Mouse (Mus musculus) monocyte, adult 2 months (primary cell): ENCODE data around the gene Ate1.
A peak's percentile ranks its signal among the peaks of the same experiment; 100 is the strongest.
"Not testable (repeated sequence)": the region's sequence is repeated elsewhere in the genome, so short reads cannot be mapped to it uniquely, and the experiment has no call there.

Experiments
- DNase-seq, 2 experiments: peaks; one replicate each; pipeline ENCODE4 v3.0.0; 2022; ENCODE audit warnings: low spot score in 2 of 2, low read depth in 1 of 2

Gene Ate1

DNA sequence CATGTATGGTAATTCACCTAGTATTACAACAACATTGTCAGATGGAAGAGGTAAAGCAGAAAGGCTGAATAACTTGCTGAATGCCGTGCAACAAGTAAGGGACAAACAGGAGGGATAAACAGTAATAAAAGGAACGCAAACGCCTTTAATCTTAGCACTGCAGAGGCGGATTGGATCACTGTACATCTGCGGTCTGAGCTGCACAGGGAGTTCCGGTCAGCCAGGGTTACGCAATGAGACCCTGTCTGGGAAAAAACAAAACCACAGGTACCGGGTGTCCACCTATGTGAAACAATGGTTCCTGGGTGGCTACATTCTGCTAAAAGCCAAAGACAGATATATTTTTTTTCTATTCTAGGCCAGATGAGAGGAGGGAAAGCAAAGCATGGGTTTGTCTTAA lies 3.3 kb upstream of the Ate1 start:
- DNase-seq: no peak

DNA sequence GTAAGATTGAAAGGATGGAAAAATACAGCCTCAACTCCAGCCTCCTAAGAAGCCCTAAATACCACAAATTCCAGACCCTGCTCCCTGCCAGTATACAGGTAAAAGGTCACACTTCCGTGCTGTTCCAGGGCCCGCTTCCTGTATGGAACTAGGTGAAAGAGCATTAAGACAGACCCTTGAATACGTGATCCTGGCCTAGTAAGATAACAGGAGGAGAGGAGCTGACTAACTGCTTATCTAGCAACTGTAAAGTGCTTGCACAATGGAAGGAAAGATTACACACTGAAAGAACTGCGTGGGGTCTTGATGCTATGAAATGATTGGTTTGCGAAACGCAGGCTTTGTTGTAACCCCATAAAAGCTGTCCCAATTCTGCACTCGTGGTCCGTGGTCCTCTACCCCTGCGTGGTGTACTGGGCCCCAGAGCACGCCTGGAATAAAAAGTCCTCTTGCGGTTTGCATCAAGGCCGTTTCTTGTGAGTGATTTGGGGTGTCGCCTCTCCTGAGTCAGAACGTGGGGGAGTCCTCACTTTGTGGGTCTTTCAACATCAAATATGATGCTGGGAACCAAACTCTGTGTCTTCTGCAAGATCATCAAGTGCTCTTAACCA lies 748 bp upstream of the Ate1 start:
- DNase-seq: no peak

DNA sequence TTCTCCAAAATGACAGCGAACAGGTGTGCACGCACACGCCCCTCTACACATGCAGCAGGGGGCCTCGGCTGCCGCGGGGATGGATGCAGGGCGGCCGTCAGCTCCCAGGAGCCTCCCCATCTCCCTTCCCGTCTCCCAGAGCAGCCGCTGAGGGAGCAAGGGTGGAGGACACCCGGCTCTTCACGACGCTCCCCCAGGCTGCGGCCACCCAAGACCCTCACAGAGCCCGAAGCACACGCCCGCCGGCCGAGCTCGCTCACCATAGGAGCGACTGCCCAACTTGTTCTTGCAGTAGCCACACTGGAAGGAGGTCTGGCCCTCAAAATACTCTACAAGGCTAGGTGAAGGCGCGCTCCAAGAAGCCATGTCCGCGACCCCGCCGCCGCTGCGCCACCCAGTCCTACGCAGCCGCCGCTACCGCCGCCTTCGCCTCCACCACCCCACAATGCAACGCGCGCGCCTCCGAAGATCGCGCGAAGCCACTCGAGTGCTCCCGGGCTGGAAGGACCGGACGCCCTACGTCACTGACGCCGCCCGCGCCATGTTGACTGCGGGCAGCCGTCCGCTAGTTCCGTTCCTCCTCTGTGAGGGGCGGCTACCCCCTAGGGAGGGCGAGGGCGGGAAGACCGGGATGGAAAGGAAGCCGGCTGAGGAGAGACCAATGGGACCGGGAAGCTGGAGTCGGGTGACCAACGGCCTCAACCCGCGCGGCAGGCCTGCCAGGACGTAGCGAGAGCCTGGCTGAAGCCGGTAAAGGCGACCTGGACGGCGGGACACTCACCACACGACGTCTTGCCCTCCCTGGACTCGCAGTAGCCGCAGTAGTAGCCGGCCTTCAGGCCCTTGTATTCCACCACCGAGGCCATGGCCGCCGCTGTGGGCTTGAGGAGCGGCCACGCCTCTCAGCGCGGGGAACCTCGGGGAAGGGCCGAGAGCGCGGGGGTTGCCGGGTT lies 797 bp downstream of the Ate1 start:
- DNase-seq: peak; percentile 79 to 87

DNA sequence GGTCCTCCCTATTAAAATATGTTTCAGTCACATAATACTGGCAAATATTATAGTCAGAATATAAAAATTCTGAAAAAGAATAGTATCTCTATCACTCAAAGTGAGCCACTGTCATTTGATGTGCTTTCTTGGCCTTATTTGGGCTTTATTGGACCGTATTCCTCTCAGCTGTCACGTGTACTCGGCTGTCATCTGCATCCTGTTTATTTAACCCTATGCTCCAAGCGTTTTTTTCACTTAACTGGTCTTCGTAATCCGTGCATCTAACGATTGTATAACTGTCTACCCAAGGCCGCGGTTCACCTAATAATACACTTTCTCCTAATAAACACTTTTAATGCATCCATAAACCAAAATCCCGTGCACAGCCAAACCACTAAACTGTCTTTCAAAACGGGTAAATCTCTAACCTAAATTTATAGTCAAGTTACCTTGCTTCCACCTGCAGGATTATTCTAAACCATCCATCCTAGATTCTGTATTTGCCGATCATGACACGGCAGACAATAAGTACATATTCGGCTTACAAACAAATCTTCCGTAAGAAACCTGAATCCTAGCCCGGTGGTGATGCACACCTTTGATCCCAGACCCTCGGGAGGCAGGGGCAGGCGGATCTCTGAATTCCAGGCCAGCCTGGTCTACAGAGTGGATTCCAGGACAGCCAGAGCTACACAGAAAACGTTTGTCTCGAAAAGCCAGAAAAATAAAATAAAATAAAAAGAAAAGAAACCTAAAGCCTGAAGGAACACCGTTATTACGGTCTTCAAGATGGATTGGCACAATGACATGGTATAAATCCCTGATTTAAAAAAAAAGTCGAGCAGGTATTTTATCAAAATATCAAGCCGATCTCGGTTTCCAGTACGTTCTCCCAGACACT lies 1.7 kb downstream of the Ate1 start:
- DNase-seq: no peak

DNA sequence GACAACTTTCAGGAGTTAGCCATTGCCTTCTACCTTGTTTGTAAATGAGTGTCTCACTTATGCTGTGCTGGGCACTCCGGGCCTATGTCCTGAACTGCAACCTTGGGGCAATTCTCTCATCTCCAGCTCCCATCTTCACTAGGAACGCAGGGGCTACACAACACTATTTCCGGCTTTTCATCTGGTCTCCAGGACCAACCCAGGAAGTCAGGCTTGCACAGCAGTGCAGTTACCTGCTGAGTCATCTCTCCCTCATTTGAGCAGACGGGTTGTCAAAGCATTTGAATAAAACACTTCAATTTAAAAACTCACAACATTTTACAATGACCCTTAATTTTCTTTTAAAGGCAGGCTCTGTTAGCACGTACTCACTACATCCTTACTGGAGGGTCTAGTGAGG lies 9.9 kb downstream of the Ate1 start:
- no peak for DNase-seq

DNA sequence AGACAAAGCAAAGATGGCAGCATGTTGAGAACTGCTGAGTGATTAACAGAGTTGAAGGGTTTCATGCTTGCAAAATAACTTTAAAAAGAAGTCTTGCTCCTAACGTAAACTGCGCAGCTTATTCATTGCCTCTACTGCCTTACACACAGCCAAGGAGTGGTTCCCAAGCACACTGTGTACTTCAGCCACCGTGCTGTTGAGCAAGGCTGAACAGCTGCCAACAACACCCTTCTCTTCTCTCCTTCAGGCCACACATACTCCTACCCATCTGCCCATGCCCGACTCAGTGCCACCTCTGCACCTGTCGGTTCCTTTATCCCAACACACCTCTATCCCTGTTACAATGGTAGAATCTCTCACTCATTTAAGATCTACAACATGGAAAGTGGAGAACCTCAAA lies 17.2 kb downstream of the Ate1 start:
- no peak for DNase-seq

DNA sequence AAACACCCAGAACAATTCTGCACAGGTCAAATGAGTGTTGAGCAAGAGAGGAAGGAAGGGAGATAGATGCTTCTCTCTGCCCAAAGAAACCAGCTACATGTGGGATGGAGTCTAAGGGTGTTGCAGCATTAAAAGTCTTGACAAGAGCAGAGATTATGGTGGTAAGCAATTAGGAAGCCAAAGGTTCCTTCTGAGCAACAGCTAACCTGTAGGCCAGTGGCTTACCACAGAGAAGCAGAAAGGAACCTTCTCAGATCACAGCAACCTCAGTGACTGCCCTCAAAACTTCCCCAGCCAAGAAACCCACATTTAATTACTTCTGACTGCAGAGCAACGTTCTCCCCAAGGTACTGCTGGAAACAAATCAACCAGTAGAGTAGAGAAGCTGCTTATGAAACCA lies 18.7 kb downstream of the Ate1 start:
- no peak for DNase-seq

DNA sequence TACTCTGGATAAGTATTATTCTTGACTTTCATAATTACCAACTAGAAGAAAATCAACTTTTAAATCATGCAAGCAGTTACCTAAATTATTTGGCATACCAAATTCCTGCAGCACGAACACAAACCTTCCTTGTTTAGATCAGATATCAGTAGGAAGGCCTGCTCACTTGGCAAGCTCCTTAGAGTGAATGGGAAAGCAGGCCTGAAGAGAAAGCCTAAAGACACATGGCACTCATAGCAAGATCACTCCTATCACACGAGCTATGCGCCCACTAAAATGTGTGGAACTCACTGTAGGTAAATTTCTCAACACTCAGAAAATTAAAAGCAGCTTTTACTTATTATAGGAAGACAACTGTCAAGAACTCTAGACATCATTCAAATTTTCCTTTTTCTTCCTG lies 26.8 kb downstream of the Ate1 start:
- DNase-seq: no peak

DNA sequence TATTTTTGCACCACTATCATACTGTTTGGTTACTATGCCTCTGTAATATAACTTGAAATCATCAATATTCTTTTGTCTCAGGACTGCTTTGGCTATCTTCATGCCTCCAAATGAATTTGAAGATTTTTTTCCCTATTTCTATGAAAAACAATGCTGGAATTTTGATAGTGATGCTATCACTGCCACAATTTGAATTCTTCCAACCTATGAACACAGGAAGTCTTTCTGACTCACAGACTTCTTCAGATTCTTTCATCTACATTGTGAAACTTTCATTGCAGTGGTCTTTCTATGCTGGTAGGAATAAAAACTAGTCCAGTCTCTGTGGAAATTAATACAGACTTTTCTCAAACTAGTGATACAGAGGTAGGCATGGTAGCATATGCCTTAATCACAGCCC lies 28.1 kb downstream of the Ate1 start:
- no peak for DNase-seq

DNA sequence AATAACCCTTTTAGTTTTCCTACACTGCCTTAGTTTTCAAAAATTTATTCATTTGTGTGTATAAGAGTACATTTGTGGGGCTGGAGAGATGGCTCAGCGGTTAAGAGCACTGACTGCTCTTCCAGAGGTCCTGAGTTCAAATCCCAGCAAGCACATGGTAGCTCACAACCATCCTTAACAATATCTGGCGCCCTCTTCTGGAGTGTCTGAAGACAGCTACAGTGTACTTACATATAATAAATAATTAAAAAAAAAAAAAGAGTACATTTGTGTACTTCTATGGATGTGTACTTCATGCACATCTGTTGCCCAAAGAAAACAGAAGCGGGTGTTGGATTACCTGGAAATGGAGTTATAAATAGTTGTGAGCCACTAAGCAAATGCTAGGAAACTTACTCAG lies 41.2 kb downstream of the Ate1 start:
- DNase-seq: not testable (repeated sequence)

DNA sequence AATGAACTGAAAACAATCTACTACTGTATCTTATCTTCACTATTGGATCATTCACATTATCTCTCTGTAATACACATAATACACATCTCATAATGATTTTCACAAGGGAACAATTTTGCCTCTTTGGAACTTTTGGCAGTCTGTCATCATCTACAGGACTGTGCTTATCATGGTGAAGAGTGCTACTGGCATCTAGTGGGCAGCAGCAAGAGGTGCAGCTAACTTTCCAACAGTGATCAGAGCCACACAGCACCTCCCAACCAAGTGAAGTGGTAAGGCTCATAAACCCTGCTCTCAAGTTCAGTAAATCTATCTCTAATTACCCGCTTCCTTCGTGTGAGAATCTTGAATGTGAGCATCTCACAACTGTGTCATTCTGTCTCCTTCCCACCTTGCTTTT lies 44.2 kb downstream of the Ate1 start:
- no peak for DNase-seq

DNA sequence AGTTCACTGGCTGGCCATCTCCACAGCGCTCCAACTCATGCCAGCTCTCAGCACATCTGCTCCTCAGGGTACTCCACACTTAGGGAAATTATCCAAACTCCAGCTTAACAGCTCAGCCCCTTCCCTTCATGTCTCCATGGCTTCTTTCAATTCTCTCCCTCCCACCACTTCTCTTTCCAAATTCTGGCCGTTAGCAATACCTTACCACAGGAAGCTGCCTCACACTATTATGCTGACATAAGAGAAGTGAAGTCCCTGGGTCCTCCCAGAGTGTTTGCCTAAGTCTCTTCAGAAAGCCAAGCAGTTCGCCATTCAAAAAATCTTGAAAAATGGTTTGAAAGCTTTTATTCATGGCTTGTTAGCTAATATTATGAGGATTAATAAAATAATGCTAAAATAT lies 46.3 kb downstream of the Ate1 start:
- no peak for DNase-seq

DNA sequence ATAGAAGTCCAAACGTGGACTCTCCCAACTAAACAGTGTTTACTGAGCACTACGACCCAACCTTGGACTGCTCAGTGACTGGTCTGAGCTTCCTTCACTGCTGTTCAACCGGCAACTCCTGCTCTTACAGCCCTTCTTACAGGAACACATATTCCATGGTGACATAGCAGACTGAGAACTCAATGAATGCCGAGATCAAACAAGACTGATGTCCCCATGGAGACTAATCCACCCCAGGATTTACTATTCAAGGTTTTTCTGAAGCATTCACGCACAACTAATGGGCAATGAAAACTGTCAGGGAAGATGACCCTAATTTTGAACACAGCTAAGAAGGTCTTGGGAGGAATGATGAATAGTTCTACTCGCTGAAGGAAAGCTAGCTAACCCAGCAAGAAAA lies 47.5 kb downstream of the Ate1 start:
- no peak for DNase-seq

DNA sequence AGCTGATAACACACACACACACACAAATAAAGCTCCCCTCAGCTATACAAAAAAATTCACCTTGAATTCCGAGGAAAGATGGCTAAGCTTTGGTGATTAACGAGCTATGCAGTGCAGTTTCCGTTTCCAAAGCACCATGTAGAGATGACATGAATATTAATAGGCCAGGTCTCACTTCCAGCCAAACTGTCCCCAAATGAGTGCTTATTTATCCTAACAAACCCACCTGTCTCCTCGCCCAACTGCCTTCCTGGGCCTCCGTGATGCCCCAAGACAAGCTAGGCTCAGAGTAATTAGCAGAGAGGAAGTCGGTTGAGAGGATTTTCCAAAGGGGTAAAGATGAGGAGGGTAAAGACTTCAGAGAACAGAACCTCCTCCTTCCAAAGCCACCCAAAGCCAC lies 49.1 kb downstream of the Ate1 start:
- no peak for DNase-seq

DNA sequence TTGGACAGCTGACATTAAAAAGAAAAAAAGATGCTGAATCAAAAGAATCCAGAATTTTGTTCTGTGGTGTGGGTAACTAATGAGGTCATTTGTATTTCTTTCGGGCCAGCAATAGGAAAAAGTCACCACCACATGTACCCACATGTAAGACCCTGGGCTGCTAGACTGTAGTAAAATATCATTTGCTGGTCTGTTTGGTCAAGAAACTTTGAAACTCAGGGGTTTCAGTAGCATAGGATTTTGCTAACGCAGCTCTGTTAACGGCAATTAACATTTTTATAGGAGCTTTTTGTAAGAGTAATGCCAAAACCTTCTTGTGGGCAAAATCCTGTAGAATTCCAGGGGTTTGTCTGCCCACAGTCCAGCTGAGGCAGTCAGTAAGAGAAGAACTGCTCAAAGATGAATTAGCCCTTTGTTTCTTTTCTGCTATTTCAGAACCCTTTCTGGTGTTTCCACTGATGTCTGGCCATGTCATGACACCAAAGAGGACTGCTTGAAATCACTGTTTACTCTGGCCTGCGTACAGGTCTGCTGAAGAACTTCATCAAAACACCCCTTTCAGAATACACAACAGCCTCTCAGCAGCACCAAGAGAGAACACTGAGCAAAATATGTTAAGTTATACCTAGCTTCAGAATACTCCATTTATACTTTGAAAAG lies 64.5 kb downstream of the Ate1 start:
- no peak for DNase-seq

DNA sequence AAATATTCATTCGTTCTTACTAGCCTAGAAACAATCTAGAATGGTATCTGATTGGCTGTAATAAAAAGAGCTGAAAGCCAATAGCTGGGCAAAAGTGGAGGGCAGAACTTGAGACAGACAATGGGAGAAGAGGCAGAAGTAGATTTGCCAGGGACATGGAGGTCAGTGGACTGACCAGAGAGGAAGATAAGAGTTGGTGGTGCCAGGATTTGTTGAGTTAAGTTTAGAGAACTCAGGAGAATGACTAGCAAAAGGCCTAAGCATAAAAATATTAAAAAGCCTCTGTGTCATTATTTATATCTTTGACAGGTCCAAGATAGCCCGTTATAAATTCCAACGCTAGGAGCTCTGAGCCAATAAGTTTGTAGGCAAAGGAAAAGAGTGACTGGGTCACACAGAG lies 65.9 kb downstream of the Ate1 start:
- no peak for DNase-seq

DNA sequence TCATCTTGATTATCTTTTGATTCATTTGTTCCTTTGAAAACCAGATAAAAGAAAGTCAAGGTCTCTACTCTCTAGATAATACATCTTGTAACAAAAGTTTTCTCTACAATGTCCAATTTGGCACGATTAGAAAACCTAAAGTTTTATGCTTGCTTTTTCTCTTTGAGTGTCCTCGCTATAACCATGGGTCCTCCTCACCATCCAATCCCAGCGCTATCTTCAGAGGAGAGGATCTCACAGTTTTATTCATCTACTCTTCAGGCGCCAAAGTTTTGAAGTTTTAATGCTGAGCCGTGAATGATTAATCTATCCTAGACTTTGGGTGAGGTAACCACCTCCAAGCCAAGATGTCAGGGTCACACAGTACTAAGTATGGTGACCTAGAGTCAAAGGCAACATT lies 84.4 kb downstream of the Ate1 start:
- DNase-seq: no peak

DNA sequence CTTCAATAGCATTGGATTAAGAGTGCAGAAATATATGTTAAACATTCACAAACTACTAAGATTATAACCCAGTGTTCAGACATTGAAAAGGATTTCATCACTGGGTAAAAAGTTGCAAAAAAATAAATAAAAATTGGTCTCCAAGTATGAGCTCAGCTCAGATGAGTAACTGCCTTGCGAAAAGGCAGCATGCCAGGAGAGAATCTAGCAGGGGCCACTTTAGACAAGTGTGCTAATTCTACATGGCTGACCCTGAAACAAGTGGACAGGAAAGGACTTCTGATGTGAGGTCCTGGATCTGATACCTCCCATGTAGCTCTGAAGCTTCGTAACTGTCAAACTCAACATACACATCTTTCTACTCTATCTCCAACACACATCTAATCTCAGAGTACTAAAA lies 88.0 kb downstream of the Ate1 start:
- DNase-seq: no peak

DNA sequence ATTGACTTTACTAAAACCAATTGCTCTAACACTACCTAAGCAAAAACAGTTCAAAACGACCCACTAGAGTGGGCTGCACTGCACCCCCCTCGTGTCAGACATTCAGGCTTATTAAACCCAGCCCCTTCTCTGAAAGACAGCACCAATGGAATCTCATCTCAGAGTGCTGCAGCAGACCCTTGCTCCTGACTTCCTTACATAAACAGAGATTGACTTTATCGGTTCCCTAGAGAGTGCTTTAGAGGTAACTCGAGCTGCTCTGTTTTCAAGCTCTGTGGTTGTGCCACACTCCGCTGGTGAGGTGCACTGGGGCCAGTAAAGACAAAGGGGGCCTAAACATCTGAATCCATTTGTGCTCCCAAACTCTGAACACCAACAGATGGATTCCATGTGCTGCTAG lies 93.6 kb downstream of the Ate1 start:
- no peak for DNase-seq

DNA sequence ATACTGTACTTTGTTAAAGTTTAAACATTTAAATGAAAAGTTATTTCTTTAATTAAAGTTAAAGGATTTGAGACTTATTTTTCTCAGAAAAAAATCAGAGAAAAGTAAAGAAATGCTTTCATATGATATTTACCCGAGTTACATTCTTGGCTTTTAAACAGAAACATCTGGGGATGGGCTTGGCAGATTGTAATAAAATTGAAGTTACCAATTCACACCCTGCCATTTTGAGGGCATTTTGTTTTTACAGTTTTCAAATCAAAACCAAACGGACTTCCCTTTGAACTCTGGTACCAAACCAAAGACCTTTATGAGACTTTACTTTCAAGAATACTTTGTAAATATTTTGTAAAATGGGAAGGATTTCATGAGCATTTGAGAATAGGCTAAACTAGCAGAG lies 94.2 kb downstream of the Ate1 start:
- no peak for DNase-seq

DNA sequence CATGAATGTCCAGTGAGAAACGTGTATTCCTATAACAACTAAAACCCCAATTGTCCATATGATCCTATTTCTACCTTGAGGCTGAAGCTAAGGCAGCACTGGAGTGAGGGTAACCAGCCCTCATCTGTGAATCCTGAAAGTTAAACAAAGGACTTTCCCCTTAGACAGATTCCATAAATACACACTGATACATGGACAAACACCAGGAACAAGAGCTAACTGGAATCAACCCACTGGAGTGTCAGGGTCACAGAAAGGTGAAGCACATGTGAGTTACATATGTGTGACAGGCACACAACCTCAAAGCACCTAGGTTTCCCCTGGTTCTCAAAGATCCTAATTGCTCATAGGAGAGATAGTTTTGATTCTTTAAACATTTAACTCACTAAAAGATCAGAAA lies 100.2 kb downstream of the Ate1 start:
- DNase-seq: no peak
